Mouse (Mus musculus) thymus, postnatal 36 days (tissue): Measurements from ENCODE around the gene Klhl32.
A peak's percentile ranks its signal among the peaks of the same experiment; 100 is the strongest.

Experiments used
- DNase-seq, 2 experiments: peaks; one replicate each; pipeline ENCODE4 v3.0.0; 2022; ENCODE audit warnings: mixed read lengths in 2 of 2

Gene Klhl32

DNA sequence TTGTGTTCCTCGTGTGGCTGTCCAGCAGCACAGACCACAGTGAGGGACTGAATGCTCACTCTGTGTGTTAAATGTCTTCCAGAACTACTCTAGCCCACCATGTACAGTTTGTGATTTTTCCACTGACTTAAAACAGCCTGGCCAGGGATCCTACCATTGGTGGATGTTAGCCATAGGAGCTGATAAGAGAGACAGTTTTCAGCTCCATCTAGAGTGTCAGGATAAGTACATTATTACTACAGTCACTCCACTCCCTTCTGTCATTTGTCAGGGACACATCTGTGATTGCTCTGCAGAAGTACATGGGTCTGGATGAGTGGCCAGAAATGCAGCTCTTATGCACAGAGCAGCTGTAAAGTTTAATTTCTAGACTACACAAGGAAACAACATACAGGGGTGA lies 223.1 kb downstream of the Klhl32 start:
- no peak for DNase-seq

DNA sequence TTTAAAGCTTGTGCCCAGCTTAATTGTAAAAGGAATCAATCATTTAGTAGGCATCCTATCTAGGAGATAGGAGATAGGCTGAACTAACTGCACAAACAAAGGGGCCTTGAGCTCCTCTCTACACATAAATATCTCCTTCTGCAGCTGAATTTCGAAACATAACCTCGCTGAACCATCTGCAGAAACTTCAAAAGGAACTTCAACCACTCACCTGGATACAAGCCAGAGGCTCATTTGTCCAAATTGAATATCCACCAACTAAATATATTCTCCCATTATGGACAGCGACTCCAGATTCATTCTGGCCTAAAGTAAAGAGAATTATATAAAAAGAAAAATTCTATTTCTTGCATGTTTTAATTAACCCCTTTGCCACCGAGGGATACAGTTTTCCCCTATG lies 224.2 kb downstream of the Klhl32 start:
- DNase-seq: no peak

DNA sequence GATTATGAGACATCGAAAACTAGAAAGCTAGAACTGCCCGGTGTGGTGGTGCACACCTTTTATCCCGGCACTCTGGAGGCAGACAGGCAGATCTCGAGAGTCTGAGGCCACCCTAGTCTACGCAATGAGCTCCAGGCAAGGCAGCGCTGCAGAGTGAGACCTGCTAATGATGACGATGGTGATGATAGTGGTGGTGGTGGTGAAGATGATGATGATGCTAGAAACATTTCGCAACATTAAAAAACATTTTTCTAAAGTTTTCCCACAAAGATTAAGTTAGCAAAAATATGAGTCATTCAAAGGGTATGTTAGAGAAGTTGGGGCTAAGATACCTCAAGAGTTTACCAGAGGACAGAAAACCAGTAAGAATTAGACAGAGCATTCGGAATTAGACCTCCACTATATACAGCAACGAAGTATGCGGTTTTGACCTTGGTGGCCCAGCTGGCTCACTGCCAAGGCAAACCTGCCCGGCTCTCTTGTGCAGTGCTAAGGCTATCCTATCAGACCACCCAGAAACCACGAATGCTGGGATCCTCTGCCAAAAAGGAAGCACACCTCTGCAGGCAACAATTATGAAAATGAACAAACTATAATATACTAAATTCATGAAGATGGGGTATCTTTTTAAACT lies 224.9 kb downstream of the Klhl32 start:
- no peak for DNase-seq

DNA sequence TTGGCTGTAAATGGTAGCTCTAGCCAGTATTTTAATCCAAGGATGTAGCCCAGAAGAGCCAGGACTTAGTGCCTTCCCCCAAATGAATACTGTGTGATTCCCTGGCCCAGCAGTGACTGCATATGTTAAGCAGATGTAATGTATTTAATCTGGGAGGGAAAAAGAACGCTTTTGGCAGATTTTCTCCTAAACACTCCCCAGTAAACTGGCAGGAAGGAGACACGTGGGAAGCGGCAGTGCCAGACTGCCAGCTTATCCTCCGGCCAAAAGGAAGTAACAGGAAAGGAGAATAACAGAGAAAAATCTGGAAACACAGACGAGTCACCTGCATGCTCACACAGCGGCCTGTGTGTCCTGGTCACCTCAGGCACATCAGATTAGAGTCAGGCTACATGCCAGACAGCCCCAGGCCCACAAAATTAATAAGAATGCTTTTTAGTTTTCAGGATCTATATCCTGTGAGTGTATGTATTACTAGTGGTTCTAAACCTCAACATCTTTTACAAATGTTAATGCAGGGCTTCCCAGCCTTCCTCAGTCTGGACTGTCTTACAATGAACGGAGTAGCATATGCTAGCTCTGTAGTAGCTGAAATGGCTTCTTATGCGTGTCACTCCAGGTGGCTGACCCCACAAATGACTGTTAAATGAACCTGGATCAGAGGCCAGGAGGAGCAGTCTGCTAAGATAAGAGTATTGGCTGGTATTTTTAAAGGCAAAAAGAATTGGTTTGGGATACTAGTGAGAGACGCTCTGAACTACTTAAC lies 229.3 kb downstream of the Klhl32 start:
- DNase-seq: no peak

DNA sequence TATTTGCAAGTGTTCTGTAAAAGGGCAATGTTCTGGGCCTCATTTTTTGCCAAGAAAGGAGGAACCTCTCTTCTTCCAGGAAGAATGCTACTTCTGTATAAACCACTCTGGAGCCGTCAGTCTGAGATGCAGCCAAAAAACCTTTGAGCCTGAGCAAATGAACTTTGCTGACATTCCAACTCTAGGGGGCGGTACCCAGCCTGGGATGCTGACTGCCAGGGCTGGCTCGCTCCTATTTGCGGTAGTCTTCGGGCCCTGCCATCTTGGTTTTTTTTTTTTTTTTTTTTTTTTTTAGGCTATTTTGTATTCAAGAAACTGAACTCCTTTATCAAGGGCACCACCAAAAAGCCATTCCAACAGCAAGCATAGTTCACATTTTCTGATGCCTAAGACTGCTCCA lies 230.5 kb downstream of the Klhl32 start:
- DNase-seq: no peak

DNA sequence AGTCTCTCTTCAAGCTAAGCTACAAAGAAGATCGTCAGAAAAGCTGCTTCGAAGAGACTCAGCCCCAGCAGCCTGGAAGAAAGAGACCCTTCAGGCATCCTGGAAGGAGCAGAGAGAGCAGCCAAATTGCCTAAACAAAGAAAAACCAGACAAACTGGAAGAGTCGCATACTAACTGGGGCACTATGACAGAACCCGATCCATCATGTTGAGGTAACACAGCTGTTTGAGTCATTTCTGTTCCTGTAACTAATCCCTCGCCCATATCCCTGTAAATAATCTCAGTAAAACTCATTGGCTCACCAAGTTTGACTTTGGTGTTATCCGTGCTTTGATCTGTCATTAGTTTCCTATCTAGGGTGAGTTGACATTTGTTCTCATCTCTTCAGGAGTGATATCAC lies 230.9 kb downstream of the Klhl32 start:
- no peak for DNase-seq

DNA sequence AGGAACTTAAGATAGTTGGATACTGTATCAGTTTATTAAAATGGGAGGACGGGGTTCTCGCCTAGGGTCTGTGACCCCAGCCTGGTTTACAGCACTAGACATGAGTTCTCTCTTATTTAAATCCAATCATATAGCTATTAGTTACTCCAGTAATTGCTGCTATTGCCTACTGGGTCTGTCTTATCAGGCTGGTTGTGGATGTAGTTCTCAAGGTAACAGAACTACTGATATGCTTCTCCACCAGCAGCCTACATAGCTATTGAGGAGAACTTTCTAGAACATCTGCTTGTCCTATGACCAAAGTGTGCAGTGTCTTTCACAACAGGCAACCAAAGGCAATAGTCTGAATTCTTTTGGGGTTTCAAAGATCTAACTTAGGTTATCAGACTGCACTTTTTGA lies 241.4 kb downstream of the Klhl32 start:
- no peak for DNase-seq

DNA sequence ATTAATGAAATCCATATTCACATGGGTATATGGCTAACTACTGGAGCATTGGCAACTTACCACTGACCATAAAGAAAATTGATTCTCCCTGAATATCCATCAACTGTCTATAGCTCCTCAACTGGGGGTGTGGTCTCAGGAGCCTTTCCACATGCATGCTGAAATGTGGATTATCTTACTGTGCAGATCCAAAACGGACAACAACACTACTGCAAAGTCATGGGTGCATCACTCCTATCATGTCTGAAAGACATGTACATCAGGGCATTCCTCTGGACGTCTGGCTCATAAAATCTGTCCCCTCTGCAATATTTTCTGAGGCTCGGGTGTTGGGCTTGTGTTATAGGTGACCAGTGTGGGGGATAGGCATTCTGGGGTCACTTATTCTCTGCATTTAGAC lies 241.8 kb downstream of the Klhl32 start:
- DNase-seq: no peak

DNA sequence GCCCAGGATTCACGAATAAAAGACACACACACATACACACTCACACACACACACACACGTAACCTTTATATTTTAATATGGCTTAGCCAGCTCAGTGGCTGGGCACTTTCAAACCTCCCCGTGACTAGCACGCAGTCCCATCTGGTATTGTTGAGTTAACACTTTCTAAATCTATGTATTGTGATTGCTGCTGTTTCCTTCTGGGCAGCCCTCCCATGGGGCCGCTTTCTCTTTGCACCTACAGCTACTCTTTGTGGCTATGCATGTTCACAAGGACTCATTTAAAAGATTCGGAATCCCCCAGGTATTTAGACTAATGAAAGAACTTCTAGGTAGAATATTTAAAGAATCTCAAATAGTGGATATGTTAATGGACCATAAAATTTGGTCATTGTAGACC lies 249.2 kb downstream of the Klhl32 start:
- no peak for DNase-seq

DNA sequence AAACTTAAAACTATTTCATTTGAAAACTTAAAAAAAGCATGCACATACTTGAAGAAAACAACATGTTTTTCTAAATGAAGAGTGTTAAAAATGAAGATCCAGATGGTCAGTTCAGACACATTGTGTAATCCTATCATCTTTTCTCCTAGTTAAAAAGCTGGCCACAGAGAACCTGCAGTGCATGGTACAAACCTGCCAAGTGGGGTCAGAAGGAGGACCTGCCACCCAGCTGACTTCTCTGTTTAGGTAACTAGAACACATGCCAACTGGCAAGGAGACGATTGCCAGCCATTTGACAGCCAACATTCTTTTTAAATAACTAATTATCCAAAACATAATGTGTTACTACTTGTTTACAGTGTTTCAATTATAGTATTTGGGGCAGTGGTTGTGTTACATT lies 252.3 kb downstream of the Klhl32 start:
- DNase-seq: no peak

DNA sequence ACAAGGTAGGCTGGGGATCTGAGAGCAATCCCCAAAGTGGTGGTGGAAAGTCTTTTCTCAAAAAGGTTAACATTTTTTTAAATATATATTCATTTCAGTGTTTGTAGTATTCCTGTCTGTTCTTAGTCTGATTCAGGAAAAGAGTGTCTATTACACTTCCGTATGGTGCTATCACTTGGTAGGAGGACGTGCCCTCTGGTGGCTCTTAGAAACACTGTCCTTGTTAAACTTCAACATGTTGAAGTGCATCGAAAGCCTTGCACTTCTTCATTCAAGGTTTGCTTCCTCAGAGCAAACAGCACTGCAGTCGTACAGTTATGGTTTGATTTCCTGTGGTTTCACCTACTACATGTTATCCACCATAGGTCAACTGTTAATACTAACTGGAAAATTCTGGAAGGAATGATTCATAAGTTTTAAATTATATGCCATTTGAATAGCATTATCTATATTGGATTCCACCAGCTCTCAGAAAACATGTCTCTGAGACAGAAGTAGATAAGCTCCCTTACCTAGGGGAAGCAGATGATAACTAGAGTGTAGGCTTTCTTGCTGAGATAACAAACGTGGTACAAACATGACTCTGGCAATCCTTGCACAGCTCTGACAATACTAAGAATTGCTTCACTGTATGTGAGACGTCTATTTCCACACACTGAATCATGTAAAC lies 253.8 kb downstream of the Klhl32 start:
- DNase-seq: no peak

DNA sequence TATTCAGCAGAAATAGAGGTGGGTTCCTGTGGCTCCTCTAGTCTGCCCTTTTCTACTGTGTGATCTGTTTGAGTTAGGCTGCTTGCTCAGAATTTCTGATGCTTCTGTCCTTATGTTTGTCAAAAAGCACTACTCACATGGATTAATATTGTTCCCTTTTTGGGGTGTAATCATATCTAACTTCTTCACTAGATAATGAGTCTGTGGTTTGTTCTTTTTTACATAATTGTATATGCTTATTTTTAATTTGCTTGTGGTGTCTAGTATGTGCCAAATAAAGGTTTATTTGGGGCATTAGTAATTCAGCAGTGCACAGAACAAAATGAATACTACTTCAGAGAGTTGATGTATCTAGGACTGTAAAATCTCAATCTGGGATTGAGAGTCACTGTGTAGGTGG lies 256.1 kb downstream of the Klhl32 start:
- no peak for DNase-seq

DNA sequence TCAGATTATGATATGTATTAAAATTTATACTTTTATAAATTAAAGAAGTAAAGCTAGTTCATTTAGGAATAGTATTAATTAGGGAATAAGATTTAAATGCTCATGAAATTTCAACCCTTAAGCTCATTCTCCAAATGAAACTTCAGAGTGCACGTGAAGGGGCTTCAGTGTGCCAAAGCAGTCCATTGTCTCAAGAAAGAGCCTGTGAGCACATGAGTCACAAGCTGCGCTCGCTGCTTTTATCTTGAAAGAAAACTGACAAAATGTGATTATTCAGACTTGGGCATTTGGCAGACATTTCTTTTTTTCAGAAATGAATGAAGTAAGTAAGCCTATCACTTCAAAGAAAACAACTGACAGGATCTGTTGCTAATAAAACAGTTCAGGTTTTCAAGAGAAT lies 266.9 kb downstream of the Klhl32 start:
- DNase-seq: no peak

DNA sequence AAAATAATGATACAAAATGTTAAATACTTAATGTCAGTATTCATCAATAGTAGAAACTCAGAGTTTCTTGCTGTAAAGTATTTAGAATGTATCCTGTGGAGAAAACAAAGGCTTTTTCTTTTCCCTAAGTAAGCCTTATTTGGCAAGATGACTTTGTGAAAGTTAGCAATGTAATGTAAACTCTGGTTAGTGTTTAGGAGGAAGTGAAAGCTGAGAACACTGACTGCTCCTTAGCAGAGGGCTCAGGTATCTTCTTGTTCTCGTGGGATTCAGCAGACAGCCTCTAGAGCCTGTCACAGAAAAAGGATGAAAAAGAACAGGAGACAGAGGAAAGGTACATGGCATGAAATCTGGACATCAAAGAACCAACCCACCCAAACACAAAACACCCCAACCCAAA lies 268.6 kb downstream of the Klhl32 start:
- no peak for DNase-seq

DNA sequence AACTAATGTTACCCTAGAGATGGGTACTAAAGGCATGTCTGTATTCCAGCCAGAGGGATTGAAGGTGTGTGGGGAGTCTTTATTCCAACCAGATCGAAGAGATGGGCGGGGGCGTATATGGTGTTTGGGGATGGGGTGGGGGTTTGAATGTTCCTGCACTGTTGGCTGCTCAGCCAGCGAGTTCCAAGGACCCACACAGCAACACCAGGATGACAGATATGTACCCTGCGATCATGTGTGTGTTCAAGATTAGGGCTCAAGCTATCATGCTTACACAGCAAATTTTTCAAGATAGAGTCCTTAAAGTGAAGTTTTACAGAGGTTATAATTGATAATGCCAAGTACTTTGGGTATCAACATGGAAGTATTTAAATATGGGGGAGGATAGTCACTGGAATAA lies 273.3 kb downstream of the Klhl32 start:
- no peak for DNase-seq

DNA sequence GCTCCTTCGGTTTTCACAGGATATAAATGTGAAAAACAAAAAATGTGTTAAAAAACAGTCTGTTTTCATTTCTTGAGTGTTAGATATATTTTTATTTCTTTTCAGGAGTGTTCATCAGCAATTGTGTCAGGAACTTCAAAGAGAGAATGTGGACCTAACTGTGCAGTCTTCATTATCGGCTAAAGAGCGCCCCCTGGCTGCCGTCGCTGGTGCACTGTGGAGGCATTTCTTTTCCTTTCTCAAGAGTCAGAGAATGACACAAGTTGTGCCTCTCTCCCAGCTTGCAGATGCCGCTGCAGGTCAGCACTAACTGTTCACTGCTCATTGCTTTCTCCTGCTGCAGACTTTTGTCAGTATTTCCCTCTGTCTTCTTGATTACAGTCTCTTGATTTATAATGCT lies 276.6 kb downstream of the Klhl32 start:
- peak; percentile 67 to 73 for DNase-seq

DNA sequence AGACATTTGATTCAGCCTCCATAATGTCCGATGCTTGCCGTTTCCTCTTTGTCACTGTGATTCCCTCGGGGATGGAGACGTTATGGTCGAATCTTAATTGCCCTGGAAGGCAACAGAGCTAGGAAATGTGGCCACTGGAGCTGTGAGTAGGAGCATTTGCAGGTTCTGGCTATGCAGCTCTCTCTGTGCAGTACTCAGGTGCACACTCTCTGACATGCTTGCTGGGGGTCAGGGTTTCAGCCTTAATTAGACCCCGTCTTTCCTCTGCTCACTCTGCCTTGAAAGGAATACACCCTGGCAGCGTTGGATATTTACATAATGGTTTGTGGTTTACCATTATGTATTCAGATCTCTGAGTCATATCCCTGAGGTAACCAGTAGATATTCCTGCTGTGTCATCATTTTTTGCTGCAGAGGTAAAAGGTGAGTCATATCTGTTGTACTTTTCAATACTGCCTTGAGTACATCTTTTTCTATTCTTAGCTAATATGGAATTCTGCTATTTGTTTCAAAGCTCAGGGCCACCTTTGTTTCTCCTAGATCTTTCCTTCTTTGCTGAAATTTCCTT lies 281.9 kb downstream of the Klhl32 start:
- DNase-seq: no peak

DNA sequence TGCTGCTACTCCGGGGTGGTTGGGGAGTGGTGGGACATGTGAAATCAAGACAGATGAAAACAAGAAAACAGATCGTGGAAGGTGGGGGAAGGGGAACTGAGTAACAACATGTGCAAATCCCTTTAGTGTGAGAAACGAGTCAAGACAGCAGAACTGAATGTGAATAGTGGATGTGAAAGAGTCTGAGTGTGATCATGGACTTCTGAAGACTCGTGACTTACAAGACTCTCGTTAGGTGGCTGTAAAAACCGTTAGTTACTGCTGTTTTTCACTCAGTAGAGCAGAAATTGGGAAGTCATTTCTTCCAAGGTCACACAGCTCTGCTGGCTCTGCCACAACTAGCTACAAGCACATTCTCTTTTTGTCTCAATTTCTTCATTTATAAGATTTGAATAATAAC lies 282.9 kb downstream of the Klhl32 start:
- no peak for DNase-seq
